Mouse (Mus musculus) forebrain, embryonic 15.5 days (tissue): Measurements from ENCODE around the gene Dlg2. TPM values are rescaled to one million over a fixed set of nuclear protein-coding genes. Genes with fewer than 3 reads are reported as not detected.
"Not testable (repeated sequence)": the region's sequence is repeated elsewhere in the genome, so short reads cannot be mapped to it uniquely, and the experiment has no call there.

Experiments used
- ATAC-seq: fragments of 200-750 bp; cut with Nextera tagmentation; replicated peaks from 2 replicates; pipeline ENCODE4 v1.8.0; 2017; ENCODE audit warnings: mild to moderate bottlenecking, moderate TSS enrichment, moderate library complexity
- H3K27ac ChIP-seq: fragments of 300-500 bp; sonication (generic); replicated peaks from 2 replicates; pipeline ENCODE4 v1.5.1; 2015; ENCODE audit warnings: mild to moderate bottlenecking, inconsistent platforms
- H3K27me3 ChIP-seq: fragments of 300-500 bp; sonication (generic); 2 replicates; pipeline ENCODE4 v1.6.1; 2015; ENCODE audit warnings: inconsistent platforms
- H3K36me3 ChIP-seq: fragments of 300-500 bp; sonication (generic); 2 replicates; pipeline ENCODE4 v1.6.1; 2015; ENCODE audit warnings: mild to moderate bottlenecking, inconsistent platforms
- H3K4me1 ChIP-seq: fragments of 300-500 bp; sonication (generic); 2 replicates; pipeline ENCODE4 v1.6.1; 2015; ENCODE audit warnings: inconsistent platforms
- H3K4me2 ChIP-seq: fragments of 300-500 bp; sonication (generic); replicated peaks from 2 replicates; pipeline ENCODE4 v1.6.1; 2015; ENCODE audit warnings: mild to moderate bottlenecking, inconsistent platforms
- H3K4me3 ChIP-seq: fragments of 300-500 bp; sonication (generic); 2 replicates; pipeline ENCODE4 v1.5.1; 2015; ENCODE audit warnings: mild to moderate bottlenecking, inconsistent platforms
- H3K9ac ChIP-seq: fragments of 300-500 bp; sonication (generic); replicated peaks from 2 replicates; pipeline ENCODE4 v1.6.1; 2015; ENCODE audit warnings: mild to moderate bottlenecking, inconsistent platforms
- H3K9me3 ChIP-seq: fragments of 300-500 bp; sonication (generic); 2 replicates; pipeline ENCODE4 v1.6.1; 2016; ENCODE audit warnings: inconsistent platforms
- WGBS: fragments of 180-500 bp; shearing (Covaris S2); methylation state at CpG from one replicate; pipeline ENCODE4 v1.1.7; 2015; ENCODE audit warnings: mixed read lengths; 5-methylcytosine and 5-hydroxymethylcytosine counted together
- polyA plus RNA-seq: library from polyadenylated mRNA; unstranded; fragments of >200 nt; fragmentation: Nextera tagmentation; extraction: Ambion mirVana; gene quantifications from 2 replicates; pipeline ENCODE4 v1.2.1, GENCODE M21; 2015

Dlg2 gene
- polyA plus RNA-seq, 1 experiment from 2014 or later, result 24.5 TPM

DNA sequence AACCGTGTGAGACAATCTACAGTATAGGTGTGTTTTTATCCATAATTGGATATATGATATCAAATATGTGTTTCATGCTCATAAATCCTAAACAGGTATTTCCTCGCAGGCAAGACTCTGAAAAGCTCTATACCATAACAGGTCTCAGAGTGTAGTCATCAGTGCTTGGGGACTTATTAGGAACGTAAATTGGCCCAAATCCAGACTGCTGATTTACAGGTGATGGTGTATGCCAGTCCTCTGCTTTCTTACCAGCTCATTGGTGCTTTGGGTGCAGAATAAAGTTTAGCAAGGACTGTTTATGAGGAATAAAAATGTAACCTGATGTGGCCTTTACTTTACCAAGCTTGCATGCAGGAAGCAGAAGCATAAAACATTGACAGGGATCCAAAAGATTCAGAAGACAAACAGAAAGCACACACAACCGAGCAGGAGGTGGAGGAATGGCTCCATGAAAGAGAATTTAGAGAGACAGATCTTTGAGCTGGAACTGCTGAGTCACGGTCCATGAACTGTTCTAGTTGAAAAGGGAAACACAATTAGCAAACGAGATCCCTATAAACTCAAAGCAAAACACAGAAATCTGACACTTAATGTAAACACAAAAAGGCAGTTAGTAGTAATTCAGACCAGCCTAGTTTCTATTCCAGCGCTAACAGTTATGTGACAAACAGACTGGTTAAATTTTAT is 226.8 kb downstream of the Dlg2 start:
- Histone ChIP-seq H3K36me3 (no peaks in the 10 kb centered on the region), H3K27ac (no peak overlapping the region), H3K9ac (no peak overlapping the region), H3K4me2 (no peak overlapping the region), H3K4me3 (no peak overlapping the region), H3K9me3 (no peaks in the 10 kb centered on the region), H3K4me1 (no peaks in the 10 kb centered on the region), H3K27me3 (no peaks in the 10 kb centered on the region)
- WGBS, result 60% methylated on average over 7 of the region's 7 CpGs
- ATAC-seq, result no peak

DNA sequence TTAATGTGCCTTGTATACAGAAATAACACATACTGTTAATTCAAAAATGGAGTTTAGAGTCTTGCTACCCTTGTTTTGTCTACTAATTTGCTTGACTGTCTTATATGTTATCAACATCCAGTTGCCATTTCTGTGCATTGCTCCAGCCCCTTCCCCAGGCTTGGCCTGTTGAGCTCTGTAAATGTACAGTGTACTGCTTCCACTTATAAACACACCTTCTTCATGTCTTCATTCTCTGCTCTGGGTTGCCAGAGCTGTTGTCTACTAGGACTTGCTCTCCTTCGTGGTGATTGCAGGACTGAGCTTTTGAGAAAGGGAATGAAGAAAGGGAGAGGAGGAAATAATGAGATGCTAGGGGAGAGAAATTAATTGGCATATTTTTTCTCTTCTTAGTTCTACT is 227.5 kb downstream of the Dlg2 start:
- Histone ChIP-seq H3K36me3 (no peaks in the 10 kb centered on the region), H3K27me3 (no peaks in the 10 kb centered on the region), H3K4me2 (no peak overlapping the region), H3K9me3 (no peaks in the 10 kb centered on the region), H3K27ac (no peak overlapping the region), H3K4me3 (no peak overlapping the region), H3K4me1 (no peaks in the 10 kb centered on the region), H3K9ac (no peak overlapping the region)
- ATAC-seq, result no peak
- WGBS, result 79% methylated on average over 1 of the region's 1 CpGs

DNA sequence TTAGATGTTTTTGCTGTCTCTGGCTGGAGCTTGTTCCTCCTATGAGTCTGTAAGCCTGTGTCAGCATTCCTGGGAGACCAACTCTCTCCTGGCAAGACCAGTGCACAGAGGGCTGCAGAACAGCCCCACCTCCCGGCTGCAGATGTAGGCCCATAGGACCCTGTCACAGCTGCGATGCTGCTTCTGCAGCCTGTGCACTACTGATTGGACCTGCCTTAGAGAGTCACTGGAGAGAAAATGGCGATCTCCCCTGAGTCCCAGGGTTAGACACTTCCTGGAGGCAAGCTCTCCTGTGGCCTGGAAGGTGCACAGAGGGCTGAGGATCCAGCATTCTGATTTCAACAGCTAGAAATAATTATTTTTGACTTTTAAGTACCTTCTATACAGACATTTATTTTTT is 257.6 kb downstream of the Dlg2 start:
- H3K36me3 ChIP-seq, result no peaks in the 10 kb centered on the region
- no peaks in the 10 kb centered on the region for H3K27me3 ChIP-seq
- WGBS, result 41% methylated on average over 3 of the region's 3 CpGs

DNA sequence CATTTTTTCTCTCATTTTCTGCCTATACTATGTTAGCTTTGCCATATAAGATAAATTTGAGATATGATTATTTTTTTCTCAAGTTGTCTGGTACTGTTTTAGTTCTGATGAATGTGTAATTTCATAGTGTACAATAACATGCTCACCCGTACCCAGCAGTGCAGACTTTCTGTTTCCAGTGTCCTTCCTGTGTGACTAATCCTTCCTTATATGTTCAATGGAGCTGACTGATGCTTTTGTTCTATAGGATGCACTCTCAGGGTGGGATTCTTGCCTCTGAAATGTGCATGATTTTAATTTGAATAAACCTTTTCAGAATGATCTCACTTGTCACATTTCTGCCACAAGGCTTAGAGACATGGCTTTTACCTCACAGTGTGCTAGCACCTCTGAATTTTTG is 259.9 kb downstream of the Dlg2 start:
- no peak for ATAC-seq
- no peak overlapping the region for H3K4me2 ChIP-seq

More for the DNA sequence above, 257.6 kb downstream of the Dlg2 start:
- Histone ChIP-seq H3K4me1 (no peaks in the 10 kb centered on the region), H3K4me3 (no peak overlapping the region), H3K27ac (no peak overlapping the region), H3K9me3 (no peaks in the 10 kb centered on the region), H3K4me2 (no peak overlapping the region), H3K9ac (no peak overlapping the region)
- no peak for ATAC-seq

DNA sequence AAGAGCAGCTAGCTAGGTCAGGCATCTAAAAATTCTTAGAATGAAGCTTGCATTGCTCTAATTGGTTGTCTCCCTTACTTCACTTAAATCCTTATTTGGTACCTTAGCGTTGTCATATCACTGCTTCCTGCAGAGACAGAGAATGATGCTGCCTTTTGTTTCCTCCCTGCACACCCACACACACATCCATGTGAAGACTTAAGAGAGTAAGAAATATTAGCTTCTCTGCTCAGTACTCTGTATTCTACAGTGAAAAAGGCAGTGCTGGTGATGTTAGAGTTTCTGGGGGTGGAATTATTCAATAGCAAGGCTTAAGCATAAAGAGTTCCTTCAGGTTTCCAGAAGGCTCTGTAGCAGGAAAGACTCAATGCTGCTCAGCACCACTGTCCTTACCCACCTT is 272.2 kb downstream of the Dlg2 start:
- ATAC-seq, result no peak
- Histone ChIP-seq H3K9me3 (no peaks in the 10 kb centered on the region), H3K27me3 (no peaks in the 10 kb centered on the region), H3K36me3 (no peaks in the 10 kb centered on the region), H3K4me3 (no peak overlapping the region), H3K27ac (no peak overlapping the region), H3K4me1 (no peaks in the 10 kb centered on the region), H3K9ac (no peak overlapping the region), H3K4me2 (no peak overlapping the region)
- WGBS, result 90% methylated on average over 1 of the region's 1 CpGs

More for the DNA sequence above, 259.9 kb downstream of the Dlg2 start:
- Histone ChIP-seq H3K9me3 (no peaks in the 10 kb centered on the region), H3K9ac (no peak overlapping the region), H3K4me1 (no peaks in the 10 kb centered on the region), H3K4me3 (no peak overlapping the region), H3K27me3 (no peaks in the 10 kb centered on the region), H3K36me3 (no peaks in the 10 kb centered on the region), H3K27ac (no peak overlapping the region)
- 2% methylated on average over 1 of the region's 1 CpGs for WGBS

DNA sequence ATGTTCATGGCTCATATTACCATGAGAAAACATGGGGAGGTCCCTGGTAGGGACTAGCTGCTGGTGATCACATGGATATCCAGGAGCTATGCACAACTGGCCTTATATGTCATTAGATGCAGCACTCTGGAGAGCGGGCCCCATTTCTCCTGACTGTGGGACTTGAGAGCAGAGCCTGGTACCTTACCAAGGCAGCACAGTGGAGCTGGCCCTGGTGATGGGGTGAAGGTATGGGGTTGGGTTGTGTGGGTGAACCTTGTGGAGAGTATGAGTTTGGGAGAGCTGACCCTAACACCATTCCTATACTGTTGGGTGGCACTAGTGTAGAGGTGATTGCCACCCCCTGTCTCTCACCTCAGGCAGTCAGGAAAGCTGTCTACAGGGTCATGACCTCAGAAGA is 311.5 kb downstream of the Dlg2 start:
- H3K9me3 ChIP-seq, result no peaks in the 10 kb centered on the region
- H3K9ac ChIP-seq, result no peak overlapping the region
- no peak overlapping the region for H3K4me2 ChIP-seq
- no peaks in the 10 kb centered on the region for H3K4me1 ChIP-seq
- H3K36me3 ChIP-seq, result no peaks in the 10 kb centered on the region
- no peak overlapping the region for H3K27ac ChIP-seq
- no peak overlapping the region for H3K4me3 ChIP-seq
- no peak for ATAC-seq
- 96% methylated on average over 1 of the region's 1 CpGs for whole genome bisulfite sequencing
- H3K27me3 ChIP-seq, result no peaks in the 10 kb centered on the region

DNA sequence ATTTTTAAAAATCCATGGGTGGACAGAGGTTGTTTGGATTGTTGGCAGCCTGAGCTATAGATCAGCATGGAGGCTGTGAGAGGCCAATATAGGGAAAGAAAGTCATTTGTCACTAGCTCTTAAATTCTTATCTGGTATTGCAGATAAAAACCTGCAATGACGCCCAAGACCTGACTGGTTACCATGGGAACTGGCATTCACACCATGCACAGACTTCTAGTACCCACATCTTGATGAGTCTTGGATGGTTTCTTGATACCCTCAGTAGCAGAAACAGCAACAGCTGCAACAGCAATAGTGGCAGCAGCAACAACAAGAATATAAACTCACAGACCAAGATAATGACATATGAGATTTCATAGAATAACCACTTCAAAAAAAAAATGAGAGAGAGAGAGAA is 315.1 kb downstream of the Dlg2 start:
- WGBS, result 51% methylated on average over 1 of the region's 1 CpGs
- no peak overlapping the region for H3K4me2 ChIP-seq
- no peaks in the 10 kb centered on the region for H3K27me3 ChIP-seq
- no peaks in the 10 kb centered on the region for H3K36me3 ChIP-seq
- H3K9me3 ChIP-seq, result no peaks in the 10 kb centered on the region
- H3K4me1 ChIP-seq, result no peaks in the 10 kb centered on the region
- H3K27ac ChIP-seq, result no peak overlapping the region
- no peak overlapping the region for H3K4me3 ChIP-seq
- no peak for ATAC-seq
- H3K9ac ChIP-seq, result no peak overlapping the region

DNA sequence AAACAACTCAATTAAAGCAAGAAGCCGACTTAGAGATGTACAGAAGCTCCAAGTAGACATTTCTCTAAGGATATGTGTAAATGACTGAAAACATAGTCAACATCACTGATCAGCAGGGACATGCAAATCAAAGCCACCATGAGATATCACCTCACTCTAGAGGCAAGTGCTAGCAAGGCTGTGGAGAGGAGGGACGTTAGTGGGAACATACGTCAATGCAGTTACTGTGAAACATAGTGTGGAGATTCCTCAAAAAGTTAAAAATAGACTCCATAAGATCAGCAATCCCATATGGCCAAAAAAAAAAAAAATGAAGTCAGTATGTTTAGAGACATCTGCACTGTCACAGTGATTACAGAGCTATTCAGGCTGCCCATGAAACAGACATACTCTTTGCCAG is 349.2 kb downstream of the Dlg2 start:
- no peak overlapping the region for H3K9ac ChIP-seq
- no peaks in the 10 kb centered on the region for H3K9me3 ChIP-seq
- no peaks in the 10 kb centered on the region for H3K27me3 ChIP-seq
- ATAC-seq, result no peak
- H3K36me3 ChIP-seq, result no peaks in the 10 kb centered on the region
- no peak overlapping the region for H3K4me2 ChIP-seq
- H3K4me3 ChIP-seq, result no peak overlapping the region
- 86% methylated on average over 3 of the region's 3 CpGs for WGBS
- H3K4me1 ChIP-seq, result no peaks in the 10 kb centered on the region
- H3K27ac ChIP-seq, result no peak overlapping the region

DNA sequence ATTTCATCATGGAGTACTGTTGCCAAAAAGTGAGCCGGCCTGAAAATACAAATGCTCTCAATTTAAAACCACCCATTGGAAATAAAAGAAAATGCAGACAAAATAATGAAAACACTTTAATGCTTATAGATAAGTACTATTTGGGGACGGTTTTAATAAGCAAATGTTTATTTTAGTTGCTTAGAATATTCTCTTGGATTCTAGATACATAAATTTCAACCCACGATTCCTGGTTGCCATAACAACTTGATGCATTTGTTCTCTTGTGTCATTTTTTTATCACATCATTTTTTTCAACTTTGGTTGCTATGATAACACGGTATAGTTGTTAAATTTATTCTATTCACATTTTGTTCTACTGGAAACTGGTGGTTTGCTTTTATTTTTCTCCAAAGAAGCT is 364.8 kb downstream of the Dlg2 start:
- peak overlapping the region; percentile 29; the same call in 1 of the 2 replicates for H3K27ac ChIP-seq
- no peak overlapping the region for H3K4me2 ChIP-seq
- 64% methylated on average over 4 of the region's 4 CpGs for WGBS
- no peak overlapping the region for H3K9ac ChIP-seq
- no peak for ATAC-seq
- H3K9me3 ChIP-seq, result no peaks in the 10 kb centered on the region
- H3K4me3 ChIP-seq, result no peak overlapping the region
- no peaks in the 10 kb centered on the region for H3K27me3 ChIP-seq
- H3K36me3 ChIP-seq, result no peaks in the 10 kb centered on the region
- 0 out of 2 replicates have a peak, but pooled peaks cover 5% of the 10 kb centered on the region for H3K4me1 ChIP-seq

DNA sequence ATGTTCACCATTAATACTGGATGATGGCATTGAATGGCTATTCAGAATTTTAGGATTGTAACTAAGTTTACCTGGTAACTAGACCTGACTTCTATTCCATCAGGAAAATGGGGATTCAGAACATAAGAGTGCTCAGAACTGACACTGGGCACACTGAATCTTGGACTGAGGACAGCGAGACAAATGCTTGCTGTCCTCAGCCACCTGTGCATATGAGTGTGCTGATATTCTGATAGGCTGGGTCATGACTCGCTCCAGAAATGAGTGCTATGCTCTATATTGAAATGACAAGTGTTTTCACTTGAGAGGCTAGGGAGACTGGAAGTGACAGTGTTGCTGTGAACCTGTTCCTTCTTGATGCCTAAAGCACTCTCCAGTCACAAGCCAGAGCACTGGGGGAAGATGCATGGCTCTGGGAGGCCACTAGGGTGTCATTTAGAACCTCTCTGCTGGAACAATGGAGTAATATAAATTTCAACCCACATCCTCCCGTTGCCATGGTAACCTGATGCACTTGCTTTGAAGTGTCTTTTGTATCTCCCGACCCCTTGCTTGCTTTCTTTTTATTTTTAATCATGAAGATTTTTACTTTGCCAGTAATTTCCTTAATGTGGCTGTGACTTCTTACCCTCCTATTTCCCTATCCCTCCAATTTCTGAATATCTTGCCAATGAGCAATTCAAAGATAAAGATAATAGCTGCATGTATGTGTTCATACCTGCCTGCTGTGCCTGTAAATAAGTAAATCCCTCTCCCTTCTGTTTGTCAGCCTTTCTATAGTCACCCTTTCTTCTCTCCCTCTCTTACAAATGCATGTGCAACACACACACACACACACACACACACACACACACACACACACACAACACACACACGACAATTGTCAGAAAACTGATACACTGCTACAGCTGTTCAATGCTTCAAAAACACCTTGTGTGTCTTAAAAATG is 367.1 kb downstream of the Dlg2 start:
- ATAC-seq, result peak; percentile 85
- H3K4me2 ChIP-seq, result no peak overlapping the region
- 0 out of 2 replicates have a peak, but pooled peaks cover 5% of the 10 kb centered on the region for H3K4me1 ChIP-seq
- no peaks in the 10 kb centered on the region for H3K36me3 ChIP-seq
- no peaks in the 10 kb centered on the region for H3K9me3 ChIP-seq
- no peak overlapping the region for H3K4me3 ChIP-seq
- H3K9ac ChIP-seq, result no peak overlapping the region
- no peaks in the 10 kb centered on the region for H3K27me3 ChIP-seq
- H3K27ac ChIP-seq, result peak overlapping the region; percentile 11
- WGBS, result 55% methylated on average over 5 of the region's 5 CpGs

DNA sequence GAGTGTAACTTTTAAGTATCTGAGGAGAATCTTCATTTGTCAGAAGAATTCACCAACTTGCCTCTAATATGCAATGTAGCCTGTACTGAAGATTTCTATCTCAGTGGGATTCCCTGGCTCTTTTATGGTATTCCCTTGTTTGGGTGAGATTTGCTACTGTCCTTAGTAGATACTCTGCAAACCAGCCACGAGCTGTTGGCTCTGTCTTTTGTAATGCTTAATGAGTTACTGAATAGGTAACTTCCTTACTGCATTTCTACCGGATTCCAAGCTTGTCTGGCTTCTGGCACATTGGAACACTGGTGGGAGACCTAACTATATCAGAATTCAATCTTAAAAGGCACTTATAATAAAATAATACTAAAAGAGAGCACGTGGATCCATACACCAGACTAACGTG is 400.3 kb downstream of the Dlg2 start:
- H3K9ac ChIP-seq, H3K9me3 ChIP-seq, H3K4me2 ChIP-seq, H3K4me3 ChIP-seq, H3K27ac ChIP-seq, H3K27me3 ChIP-seq, H3K4me1 ChIP-seq, H3K36me3 ChIP-seq, ATAC-seq: not testable (repeated sequence)
- 34% methylated on average over 4 of the region's 4 CpGs for WGBS

DNA sequence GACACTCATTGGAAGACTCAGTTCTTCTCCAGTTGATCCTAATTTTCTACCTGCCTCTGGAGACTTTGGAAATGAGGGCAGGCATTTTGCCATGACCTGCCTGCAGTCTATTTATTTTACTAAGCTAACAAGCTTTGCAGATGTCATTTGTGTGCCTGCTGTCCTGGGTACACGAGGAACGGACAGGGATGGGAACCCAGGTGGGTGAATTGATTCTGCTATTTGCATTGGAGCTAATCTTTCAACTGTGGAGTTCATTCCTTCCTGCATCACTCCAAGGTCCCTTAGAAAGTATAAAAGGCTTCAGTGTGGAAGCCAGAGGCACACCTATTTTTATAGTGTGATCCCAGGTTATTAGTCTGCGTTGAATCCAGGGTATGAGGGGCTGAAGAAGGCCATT is 406.3 kb downstream of the Dlg2 start:
- H3K4me2 ChIP-seq, result no peak overlapping the region
- no peaks in the 10 kb centered on the region for H3K9me3 ChIP-seq
- no peak overlapping the region for H3K9ac ChIP-seq
- peaks cover 12% of the 10 kb centered on the region for H3K4me1 ChIP-seq
- ATAC-seq, result no peak
- 70% methylated on average over 3 of the region's 3 CpGs for WGBS
- no peaks in the 10 kb centered on the region for H3K36me3 ChIP-seq
- H3K27me3 ChIP-seq, result no peaks in the 10 kb centered on the region
- no peak overlapping the region for H3K27ac ChIP-seq
- H3K4me3 ChIP-seq, result no peak overlapping the region
